Mouse (Mus musculus) ES-E14 (cell line): ENCODE results near the gene Gm14597.
"Not testable (repeated sequence)": the region's sequence is repeated elsewhere in the genome, so short reads cannot be mapped to it uniquely, and the experiment has no call there.

Experiments
- CHD2 ChIP-seq: IDR thresholded peaks from 2 replicates; pipeline ENCODE4 v1.6.1; 2014; ENCODE audit warnings: mild to moderate bottlenecking, low read depth, low read length, inconsistent platforms
- HCFC1 ChIP-seq: IDR thresholded peaks from 2 replicates; pipeline ENCODE4 v1.6.1; 2012; ENCODE audit warnings: low read length, inconsistent platforms, borderline replicate concordance; ENCODE audit not compliant: insufficient read depth
- MAFK ChIP-seq: IDR thresholded peaks from 2 replicates; pipeline ENCODE4 v1.6.1; 2014; ENCODE audit warnings: mild to moderate bottlenecking, low read depth, low read length, inconsistent platforms; ENCODE audit not compliant: insufficient read depth
- ZNF384 ChIP-seq: IDR thresholded peaks from 2 replicates; pipeline ENCODE4 v1.6.1; 2012; ENCODE audit warnings: low read depth, low read length, inconsistent platforms

- not testable (repeated sequence) for TF ChIP-seq ZNF384, MAFK, HCFC1, CHD2
These were observed 2.6 kb upstream of the Gm14597 start for GRCm38 (mm10) chrX:53611395-53611794.
